9 mouse cellular contexts compared by ENCODE assay signal in the genomic region with DNA sequence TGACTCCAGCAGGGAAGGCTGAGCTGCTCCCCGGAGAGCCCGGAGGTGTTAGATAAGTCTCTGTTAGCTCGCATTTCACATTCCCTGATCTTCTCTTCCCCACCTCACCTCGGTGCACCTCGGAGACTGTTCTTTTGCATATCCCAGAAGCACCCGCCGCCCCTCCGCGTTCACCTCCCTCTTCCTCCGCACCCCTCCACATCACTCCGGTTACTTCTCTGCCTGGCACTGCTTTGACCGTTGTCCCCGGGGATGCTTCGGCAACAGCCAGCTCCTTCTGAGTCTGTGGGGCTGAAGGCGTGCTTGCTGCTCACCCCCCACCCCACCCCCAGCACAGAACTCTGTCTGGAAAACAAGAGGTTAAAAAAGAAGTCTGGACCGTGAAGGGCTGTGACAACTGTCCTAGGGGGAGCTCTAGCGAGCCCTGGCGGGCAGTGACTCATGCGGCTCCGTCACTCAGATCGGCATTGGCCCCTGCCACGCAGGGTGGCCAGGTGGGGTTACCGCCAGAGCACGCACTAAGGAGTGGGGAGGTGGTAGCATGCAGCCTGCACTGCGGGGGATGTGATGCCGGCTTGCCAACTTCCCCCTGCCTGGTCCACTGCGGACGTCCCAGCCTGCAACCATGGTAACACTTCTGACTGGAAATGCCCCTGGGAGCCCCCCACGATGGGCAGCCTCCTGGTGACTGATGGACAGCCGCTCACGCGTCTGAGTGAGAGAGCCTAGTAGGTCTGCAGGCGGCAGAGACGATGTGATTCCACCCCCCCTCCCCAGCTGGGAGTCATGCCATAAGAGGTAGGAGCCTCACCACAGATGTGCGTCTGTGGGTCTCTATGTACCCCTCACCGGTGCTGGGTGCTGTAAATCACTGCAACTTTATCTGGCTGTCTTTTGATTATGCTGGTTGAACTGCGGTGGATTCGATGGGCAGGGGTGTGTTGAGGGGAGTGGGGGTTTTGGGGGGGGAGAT.
DNase-seq lines count a peak whose midpoint lies in the region; TF ChIP-seq lines count a peak whose summit lies in the region.
"Had no signal": no experiment of that assay in that cellular context is flagged by ENCODE, and none has a peak within 500 bp of the region (broad histone marks: within the 10 kb centered on the region; RNA-seq: fewer than 3 reads in every experiment).

No protein-coding gene starts in this region.

- H3K4me1 ChIP-seq in embryonic fibroblast, embryonic 13.5 days (ENCODE audit: control insufficient read depth, insufficient read depth, low read length): no peaks in the 10 kb centered on the region
- H3K4me1 ChIP-seq: megakaryocyte, embryonic 14.5 days had no signal

- DNase-seq in 416B (ENCODE audit: low read depth): peak; percentile 12
- DNase-seq in adrenal gland, postnatal 36 days: peak; percentile 72 to 79
- peak; percentile 12 to 23 for DNase-seq in heart, postnatal 36 days
- peak; percentile 32 for DNase-seq in layer of hippocampus, postnatal 36 days
- DNase-seq in lung, postnatal 10 days: peak; percentile 49
- peak; percentile 77 for DNase-seq in right cerebral cortex, postnatal 25 days
- DNase-seq in ovary, postnatal 14 days (ENCODE audit: low spot score): no peak

- intact Hi-C loops in heart, postnatal 36 days (cut with DNase I): loop anchor here (2.0 kb wide), 1 partner anchor 117 kb away; no protein-coding TSS in a partner anchor

- no peak for TF ChIP-seq CTCF in embryonic fibroblast, embryonic 13.5 days (IDR thresholded peaks at IDR 0.05; ENCODE audit: borderline replicate concordance, insufficient read depth, low read length)

- H3K27ac ChIP-seq in embryonic fibroblast, embryonic 13.5 days (ENCODE audit: insufficient read depth, low read length): no peak overlapping the region

- TF ChIP-seq POLR2A in embryonic fibroblast, embryonic 13.5 days (IDR thresholded peaks at IDR 0.05; ENCODE audit: low read depth, low read length): no peak

- H3K4me3 ChIP-seq in embryonic fibroblast, embryonic 13.5 days (ENCODE audit: insufficient read depth, low read length): peak overlapping the region; percentile 9; the same call in 1 of the 2 replicates
- H3K4me3 ChIP-seq: megakaryocyte, embryonic 14.5 days had no signal
